Mouse (Mus musculus): ENCODE results near the gene Sipa1l3.

DNA sequence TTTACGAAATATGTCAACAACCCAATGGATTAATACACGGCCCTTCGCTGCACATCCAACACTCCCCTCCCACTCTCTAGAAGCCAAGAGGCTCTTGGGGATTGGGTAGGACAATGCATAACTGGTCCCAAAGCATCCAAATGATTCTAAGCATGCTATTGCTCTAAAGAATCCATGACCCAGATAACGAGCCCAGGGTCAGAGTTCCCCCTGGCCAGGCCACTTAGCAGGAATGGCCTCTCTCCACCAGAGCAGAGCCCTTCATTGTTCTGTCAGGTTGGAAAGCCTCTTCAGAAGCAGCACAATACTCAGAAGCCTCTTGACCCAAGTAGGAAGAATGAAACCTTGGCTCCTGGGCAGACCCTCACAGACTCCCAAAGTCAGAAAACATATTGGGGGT lies 22.1 kb downstream of the Sipa1l3 start:
- TF ChIP-seq CTCF (IDR thresholded peaks at IDR 0.05; ENCODE audit: borderline replicate concordance, insufficient read depth, low read depth, low read length) (no peak), POLR2A (IDR thresholded peaks at IDR 0.05; ENCODE audit: borderline replicate concordance, insufficient read depth, low read length) (no peak)
